Mouse (Mus musculus) ES-Bruce4 (cell line): ENCODE data around the gene Mrpl17. TPM values are rescaled to one million over a fixed set of nuclear protein-coding genes. Genes with fewer than 3 reads are reported as not detected.

Experiments
- H3K27ac ChIP-seq: 2 replicates; pipeline ENCODE4 v1.5.1; 2012; ENCODE audit warnings: low read length, inconsistent platforms; ENCODE audit not compliant: insufficient read depth
- H3K27me3 ChIP-seq: 2 replicates; pipeline ENCODE4 v1.6.1; 2012; ENCODE audit warnings: mild to moderate bottlenecking, low read length, inconsistent platforms; ENCODE audit not compliant: control insufficient read depth, poor library complexity, insufficient read depth, severe bottlenecking
- H3K36me3 ChIP-seq: 2 replicates; pipeline ENCODE4 v1.6.1; 2012; ENCODE audit warnings: inconsistent platforms, mild to moderate bottlenecking, low read length, moderate library complexity; ENCODE audit not compliant: control insufficient read depth, poor library complexity, insufficient read depth, severe bottlenecking
- H3K4me1 ChIP-seq: one replicate; pipeline ENCODE4 v1.8.1; 2011; ENCODE audit warnings: low read length; ENCODE audit not compliant: control insufficient read depth, insufficient read depth
- H3K4me3 ChIP-seq: 2 replicates; pipeline ENCODE4 v1.5.1; 2011; ENCODE audit warnings: low read depth, mild to moderate bottlenecking, low read length
- H3K9ac ChIP-seq: 2 replicates; pipeline ENCODE4 v1.6.1; 2012; ENCODE audit warnings: low read depth, mild to moderate bottlenecking, inconsistent platforms; ENCODE audit not compliant: poor library complexity, severe bottlenecking
- H3K9me3 ChIP-seq: replicated peaks from 2 replicates; pipeline ENCODE4 v1.6.1; 2012; ENCODE audit warnings: mild to moderate bottlenecking, low read length, inconsistent platforms; ENCODE audit not compliant: control insufficient read depth, poor library complexity, insufficient read depth, severe bottlenecking
- CTCF ChIP-seq: IDR thresholded peaks from one replicate; pipeline ENCODE4 v1.8.1; 2011; ENCODE audit warnings: low read depth, low read length
- EP300 ChIP-seq: IDR thresholded peaks from 2 replicates; pipeline ENCODE4 v1.6.1; 2011; ENCODE audit warnings: low read depth, low read length; ENCODE audit not compliant: insufficient read depth
- POLR2A ChIP-seq: IDR thresholded peaks from one replicate; pipeline ENCODE4 v1.8.1; 2011; ENCODE audit warnings: low read length; ENCODE audit not compliant: insufficient read depth
- polyA plus RNA-seq: library from polyadenylated mRNA; stranded (reverse); fragments of >200 nt; gene quantifications from 2 replicates; pipeline ENCODE4 v1.2.4, GENCODE M21; 2011; ENCODE audit warnings: low read depth; ENCODE audit not compliant: missing spikeins, insufficient read depth, insufficient read length

Gene Mrpl17
- polyA plus RNA-seq, 1 experiment, result 103 TPM

GRCm38 (mm10) chr7:105783861-105784260 is 27.0 kb downstream of the Mrpl17 start:
- Histone ChIP-seq H3K9ac (no peak overlapping the region), H3K27me3 (peaks cover 15% of the 10 kb centered on the region), H3K36me3 (no peaks in the 10 kb centered on the region), H3K27ac (no peak overlapping the region), H3K4me1 (peaks cover 3% of the 10 kb centered on the region), H3K4me3 (no peak overlapping the region), H3K9me3 (no peaks in the 10 kb centered on the region)
- TF ChIP-seq EP300 (no peak), CTCF (no peak), POLR2A (no peak)

GRCm38 (mm10) chr7:105778553-105779265 is 32.2 kb downstream of the Mrpl17 start:
- Histone ChIP-seq H3K4me1 (no peaks in the 10 kb centered on the region), H3K4me3 (no peak overlapping the region), H3K9me3 (no peaks in the 10 kb centered on the region), H3K9ac (no peak overlapping the region), H3K27ac (no peak overlapping the region), H3K36me3 (no peaks in the 10 kb centered on the region), H3K27me3 (no peaks in the 10 kb centered on the region)
- no peak for TF ChIP-seq POLR2A
- no peak for TF ChIP-seq EP300
- no peak for TF ChIP-seq CTCF

- no peak for TF ChIP-seq POLR2A
- TF ChIP-seq CTCF, result no peak
- TF ChIP-seq EP300, result no peak
- Histone ChIP-seq H3K9ac (no peak overlapping the region), H3K27ac (no peak overlapping the region), H3K27me3 (no peaks in the 10 kb centered on the region), H3K4me1 (no peaks in the 10 kb centered on the region), H3K9me3 (no peaks in the 10 kb centered on the region), H3K4me3 (no peak overlapping the region), H3K36me3 (no peaks in the 10 kb centered on the region)
Observed at GRCm38 (mm10) chr7:105777797-105778552, 32.9 kb downstream of the Mrpl17 start.

GRCm38 (mm10) chr7:105777316-105777715 is 33.6 kb downstream of the Mrpl17 start:
- Histone ChIP-seq H3K9ac (no peak overlapping the region), H3K27me3 (no peaks in the 10 kb centered on the region), H3K36me3 (no peaks in the 10 kb centered on the region), H3K27ac (no peak overlapping the region), H3K4me1 (no peaks in the 10 kb centered on the region), H3K4me3 (no peak overlapping the region), H3K9me3 (no peaks in the 10 kb centered on the region)
- TF ChIP-seq POLR2A (no peak), EP300 (no peak), CTCF (no peak)

- Histone ChIP-seq H3K4me3 (no peak overlapping the region), H3K27me3 (no peaks in the 10 kb centered on the region), H3K36me3 (no peaks in the 10 kb centered on the region), H3K27ac (no peak overlapping the region), H3K4me1 (no peaks in the 10 kb centered on the region), H3K9me3 (no peaks in the 10 kb centered on the region), H3K9ac (no peak overlapping the region)
- TF ChIP-seq EP300 (no peak), POLR2A (no peak), CTCF (no peak)
Observed at GRCm38 (mm10) chr7:105776026-105776425, 34.9 kb downstream of the Mrpl17 start.

GRCm38 (mm10) chr7:105774661-105775060 is 36.2 kb downstream of the Mrpl17 start:
- no peaks in the 10 kb centered on the region for H3K27me3 ChIP-seq
- no peaks in the 10 kb centered on the region for H3K9me3 ChIP-seq
- no peaks in the 10 kb centered on the region for H3K36me3 ChIP-seq
- no peaks in the 10 kb centered on the region for H3K4me1 ChIP-seq
- TF ChIP-seq EP300, result no peak
- no peak for TF ChIP-seq CTCF
- TF ChIP-seq POLR2A, result no peak
- no peak overlapping the region for H3K27ac ChIP-seq
- no peak overlapping the region for H3K9ac ChIP-seq
- no peak overlapping the region for H3K4me3 ChIP-seq
